Mouse (Mus musculus): ENCODE results near the gene Midn.

- TF ChIP-seq CTCF (IDR thresholded peaks at IDR 0.05; ENCODE audit: low read depth, low read length), result no peak
- no peak for TF ChIP-seq POLR2A (IDR thresholded peaks at IDR 0.05; ENCODE audit: insufficient read depth, low read length)
These were observed 8.7 kb upstream of the Midn start for GRCm38 (mm10) chr10:80139439-80139775.
